Mouse (Mus musculus) T-helper 2 cell (primary cell): Measurements from ENCODE around the gene Lasp1.

Experiments
- in situ Hi-C: fragments of 300-600 bp; cut with MboI, MseI; formaldehyde crosslinking; loops from one replicate; pipeline ENCODE4 v1.15.1; 2025; ENCODE audit warnings: high pct_unique_total_duplicates

Lasp1 gene

DNA sequence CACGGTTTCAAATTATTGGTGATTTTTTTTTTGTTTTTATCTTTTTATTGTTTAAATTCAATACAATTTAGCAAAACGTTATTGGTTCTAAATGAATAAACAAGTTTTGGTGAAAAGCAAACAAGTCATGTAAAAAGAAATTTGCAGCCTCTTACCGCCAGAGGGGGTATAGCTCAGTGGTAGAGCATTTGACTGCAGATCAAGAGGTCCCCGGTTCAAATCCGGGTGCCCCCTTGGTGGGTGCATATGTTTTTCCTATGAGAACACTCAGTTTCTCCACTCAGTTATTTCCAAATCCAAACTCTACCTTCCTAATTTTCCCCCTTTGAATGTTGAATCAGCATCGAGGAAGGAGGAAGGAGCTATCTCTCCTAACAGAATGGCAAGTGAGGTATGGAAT, 1.9 kb upstream of the Lasp1 start:
- in situ Hi-C loops, result loop anchor here (5.0 kb wide), 1 partner anchor 195 kb away; no protein-coding TSS in a partner anchor

GRCm38 (mm10) chr11:97797369-97798082, 1.3 kb upstream of the Lasp1 start:
- in situ Hi-C loops, result loop anchor here (5.0 kb wide), 1 partner anchor 195 kb away; no protein-coding TSS in a partner anchor

GRCm38 (mm10) chr11:97798083-97798435, 741 bp upstream of the Lasp1 start:
- in situ Hi-C loops, result loop anchor here (5.0 kb wide), 1 partner anchor 194 kb away; no protein-coding TSS in a partner anchor

- in situ Hi-C loops, result loop anchor here (5.0 kb wide), 1 partner anchor 193 kb away; no protein-coding TSS in a partner anchor
These were observed 570 bp downstream of the Lasp1 start for GRCm38 (mm10) chr11:97799146-97799993.

DNA sequence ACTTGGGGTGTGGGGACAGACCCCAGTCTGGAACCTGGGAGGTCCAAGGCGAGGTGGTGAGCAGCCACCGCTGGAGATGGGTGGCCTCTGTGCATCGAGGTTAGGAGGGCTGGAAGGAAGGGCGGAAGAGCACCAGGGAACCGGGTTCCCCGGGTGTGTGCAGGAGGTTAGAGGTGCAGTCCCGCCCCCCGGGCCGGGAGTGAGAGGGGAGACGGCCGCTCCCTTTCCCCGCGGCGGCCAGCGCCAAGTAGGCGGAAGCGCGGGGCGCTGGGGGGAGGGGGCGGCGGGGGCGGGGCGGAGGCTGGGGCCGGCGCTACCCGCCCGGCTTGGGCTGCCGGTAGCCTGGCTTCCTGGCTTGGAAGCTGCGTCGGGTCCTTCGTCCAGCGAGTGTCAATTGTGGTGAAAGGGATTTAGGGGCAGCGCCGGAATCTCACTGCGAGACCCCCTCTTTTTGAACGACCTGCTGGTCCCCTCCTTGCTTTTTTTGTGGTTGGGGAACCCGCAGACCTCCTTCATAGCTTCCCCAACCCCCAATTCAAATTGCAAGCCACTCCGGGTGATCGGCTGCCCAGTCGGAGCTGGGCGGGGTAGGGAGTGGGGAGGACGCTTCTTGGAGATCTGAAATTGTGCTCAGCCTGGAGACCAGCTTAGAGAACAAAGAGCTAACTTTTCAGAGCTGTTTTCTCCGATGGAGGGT, 1.3 kb downstream of the Lasp1 start:
- in situ Hi-C loops, result loop anchor here (5.0 kb wide), 1 partner anchor 192 kb away; no protein-coding TSS in a partner anchor

DNA sequence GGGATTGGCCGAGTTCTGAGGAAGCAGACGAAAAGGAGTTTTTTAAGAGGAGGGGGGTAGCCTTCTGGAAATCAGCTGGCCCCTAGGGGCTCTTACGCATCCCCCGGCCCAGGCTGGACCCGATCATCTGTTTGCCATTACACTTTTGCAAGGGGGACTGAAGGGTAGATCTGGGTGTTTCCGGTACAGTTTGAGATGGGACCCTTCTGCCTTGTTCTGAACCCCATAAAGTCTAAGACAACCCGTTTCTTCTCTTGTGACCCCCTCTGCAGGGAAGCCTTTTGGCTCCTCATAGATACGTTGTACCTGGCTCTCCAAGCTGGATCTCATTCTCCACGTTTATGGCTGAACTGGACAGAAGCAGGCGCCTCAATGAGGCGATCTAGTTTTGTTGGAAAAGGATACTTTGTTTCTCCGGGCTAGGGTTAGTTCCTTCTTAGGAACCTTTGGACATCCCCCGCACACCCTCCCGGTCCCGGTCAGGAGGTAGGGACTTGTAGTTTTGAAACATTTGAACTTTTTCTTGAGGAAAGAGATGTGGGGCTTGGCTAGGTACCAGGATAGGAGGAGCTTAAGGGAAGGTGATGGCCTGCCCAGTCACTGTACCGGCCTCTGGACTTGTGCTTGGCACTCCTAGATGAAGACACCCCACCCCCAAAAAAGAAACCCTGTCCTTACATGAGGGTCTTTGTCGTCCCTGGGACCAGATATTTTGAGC, 2.0 kb downstream of the Lasp1 start:
- in situ Hi-C loops, result no loop called here

DNA sequence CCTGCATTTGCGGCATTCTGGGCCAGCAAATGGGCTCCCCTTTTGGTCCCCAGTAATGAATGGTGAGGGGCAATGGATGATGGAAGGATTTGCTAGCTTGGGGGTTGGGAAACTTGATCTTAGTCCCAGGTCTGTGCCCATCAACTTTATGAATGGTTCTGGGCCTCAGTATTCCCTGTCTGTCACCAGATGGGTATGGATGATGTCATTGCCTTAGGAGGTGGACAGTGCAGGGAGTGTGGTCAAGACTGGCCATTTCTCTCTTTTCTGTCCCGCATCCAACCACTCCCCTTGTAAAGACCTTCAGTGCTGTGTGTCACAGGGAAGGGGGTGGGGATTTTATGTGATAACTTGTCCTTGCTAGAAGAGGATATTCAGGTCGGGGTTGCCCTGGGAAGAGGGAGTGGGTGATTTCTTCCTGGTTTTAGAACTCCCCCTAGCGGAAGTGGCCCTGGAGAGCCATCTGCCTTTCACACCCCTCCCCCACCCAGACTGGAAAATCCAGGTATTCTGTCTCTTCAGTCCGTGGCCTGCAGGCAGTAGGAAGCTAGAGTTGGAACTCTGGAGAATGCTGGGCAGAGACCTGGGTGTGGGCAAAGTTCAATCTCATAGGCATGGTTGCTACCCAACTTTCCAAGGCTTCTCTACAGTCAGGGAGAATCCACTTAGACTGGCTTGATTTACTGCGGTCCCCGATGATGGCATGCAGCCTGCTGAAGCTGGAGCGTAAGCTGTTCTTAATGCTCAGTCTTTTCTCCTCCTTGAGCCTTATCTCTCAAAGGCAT, 2.8 kb downstream of the Lasp1 start:
- in situ Hi-C loops, result no loop called here

GRCm38 (mm10) chr11:97802194-97802470, 3.3 kb downstream of the Lasp1 start:
- in situ Hi-C loops, result no loop called here

DNA sequence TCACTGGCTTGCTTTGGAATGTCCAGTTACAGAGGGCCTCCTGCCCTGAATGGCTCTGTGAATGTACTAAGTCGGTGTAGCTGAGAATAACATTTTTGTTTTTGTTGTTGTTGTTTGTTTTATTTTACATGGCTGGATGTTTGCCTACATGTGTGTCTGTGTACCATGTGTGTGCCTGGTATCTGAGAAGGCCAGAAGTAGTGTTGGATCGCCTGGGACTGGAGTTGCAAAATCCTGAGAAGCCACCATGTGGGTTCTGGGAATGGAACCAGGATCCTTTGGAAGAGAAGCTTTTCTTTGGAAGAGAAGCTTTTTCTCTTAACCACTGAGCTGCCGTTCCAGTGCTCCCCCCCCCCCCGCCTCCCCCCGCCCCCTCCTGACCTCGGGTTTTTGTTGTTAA, 3.7 kb downstream of the Lasp1 start:
- in situ Hi-C loops, result no loop called here

DNA sequence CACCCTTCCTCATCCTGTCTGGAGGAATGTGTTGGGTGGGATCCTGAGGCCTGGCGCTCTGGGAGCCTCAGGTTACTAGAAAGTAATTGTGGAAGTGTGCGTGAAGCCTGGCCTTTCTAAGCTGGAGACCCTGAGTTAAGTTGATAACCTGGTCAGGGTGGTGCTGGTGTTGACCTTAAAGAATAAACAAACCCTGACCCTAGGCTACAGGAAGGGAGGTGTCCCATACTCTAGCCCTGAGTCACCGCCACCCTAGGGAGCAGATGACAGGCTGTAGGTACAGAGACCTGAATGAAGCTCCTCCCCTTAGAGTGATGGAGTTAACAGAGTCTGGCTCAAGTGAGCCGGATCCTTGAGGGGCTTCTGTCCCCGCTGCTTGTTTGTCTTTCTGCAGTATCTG, 5.0 kb downstream of the Lasp1 start:
- in situ Hi-C loops, result no loop called here

- in situ Hi-C loops, result no loop called here
These were observed 6.3 kb downstream of the Lasp1 start for GRCm38 (mm10) chr11:97804841-97805661.

DNA sequence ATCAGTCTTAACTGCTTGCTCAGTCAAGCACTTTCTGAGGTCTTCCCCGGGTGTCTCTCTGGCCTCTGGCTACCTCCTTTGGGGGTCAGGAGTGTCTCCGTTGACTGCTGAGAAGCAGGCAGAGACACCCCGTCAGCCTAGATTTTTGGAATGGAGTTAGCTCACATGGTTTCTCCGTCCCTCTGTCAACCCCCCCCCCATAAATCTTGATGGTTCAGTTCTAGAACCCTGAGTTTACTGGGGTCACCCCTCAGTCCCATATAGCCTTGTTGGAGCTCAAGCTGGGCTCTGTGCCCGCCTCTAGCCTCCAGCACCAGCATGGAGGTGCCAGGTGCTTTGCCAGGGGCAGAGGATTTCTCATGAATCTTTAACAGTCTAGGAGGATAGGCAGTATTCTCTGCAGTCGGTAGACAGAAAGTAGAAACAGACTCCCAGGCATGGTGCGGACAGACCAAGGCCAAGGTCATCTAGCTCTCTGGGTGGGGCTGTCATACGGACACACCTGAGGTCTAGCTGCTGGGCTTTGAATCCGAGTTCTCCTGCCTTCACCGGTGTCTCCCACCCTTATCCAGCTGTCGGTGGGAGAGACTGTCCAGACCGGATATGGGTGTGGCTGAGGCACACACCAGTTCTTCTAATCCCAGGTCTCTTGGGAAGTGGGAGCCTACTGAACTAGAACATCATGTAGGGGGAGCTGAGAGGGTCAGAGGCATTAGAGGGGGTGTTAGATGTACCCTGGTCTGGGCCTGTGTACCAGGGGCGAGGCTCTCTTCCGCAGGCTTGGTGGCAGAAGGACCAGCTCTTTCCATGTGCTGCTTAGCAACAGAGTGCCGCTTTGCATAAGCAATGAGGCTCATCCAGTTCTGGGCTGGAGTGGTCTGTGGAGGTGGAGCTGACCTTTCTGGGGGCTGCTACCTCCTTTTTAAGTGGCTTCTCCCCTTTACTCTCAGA, 7.1 kb downstream of the Lasp1 start:
- in situ Hi-C loops, result no loop called here

GRCm38 (mm10) chr11:97806613-97806964, 7.8 kb downstream of the Lasp1 start:
- in situ Hi-C loops, result no loop called here

DNA sequence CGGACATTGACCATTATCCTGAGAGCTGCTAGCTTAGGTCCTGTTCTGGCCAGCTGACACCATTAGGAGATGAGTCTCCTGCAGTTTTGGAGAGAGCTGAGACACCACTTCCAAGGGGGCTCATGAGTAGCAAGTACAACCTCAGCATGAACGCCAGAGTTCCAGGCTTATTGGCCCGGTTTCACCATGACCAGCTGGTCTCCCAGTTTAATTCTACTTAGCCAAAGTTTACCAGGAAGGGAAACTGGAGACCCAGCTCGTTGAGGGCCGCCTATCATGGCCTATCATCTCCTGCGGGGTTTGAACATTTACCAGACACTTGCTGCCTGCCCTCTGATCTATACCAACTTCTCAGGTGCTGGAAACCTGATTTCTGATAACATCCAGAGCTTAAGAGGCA, 8.8 kb downstream of the Lasp1 start:
- in situ Hi-C loops, result no loop called here

DNA sequence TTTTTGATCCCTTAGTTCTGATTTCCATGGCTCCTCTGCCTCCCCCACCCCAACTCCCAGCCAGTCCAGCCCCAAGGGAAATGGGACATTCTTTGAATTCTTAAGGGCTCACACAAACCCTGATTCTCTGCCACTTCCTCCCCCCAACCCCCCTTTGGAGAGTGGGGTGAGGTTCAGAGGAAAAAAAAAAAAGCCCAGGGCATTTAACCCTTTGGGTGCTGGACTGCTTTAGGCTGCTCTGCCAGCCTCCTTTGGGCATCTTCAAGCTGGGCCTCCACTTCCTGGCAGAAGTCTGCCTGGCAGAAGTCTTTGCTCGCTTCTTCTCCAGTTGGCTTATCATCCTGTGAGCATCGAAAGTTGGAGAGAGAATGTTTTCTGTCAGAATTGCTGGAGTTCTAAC, 9.3 kb downstream of the Lasp1 start:
- in situ Hi-C loops, result no loop called here

DNA sequence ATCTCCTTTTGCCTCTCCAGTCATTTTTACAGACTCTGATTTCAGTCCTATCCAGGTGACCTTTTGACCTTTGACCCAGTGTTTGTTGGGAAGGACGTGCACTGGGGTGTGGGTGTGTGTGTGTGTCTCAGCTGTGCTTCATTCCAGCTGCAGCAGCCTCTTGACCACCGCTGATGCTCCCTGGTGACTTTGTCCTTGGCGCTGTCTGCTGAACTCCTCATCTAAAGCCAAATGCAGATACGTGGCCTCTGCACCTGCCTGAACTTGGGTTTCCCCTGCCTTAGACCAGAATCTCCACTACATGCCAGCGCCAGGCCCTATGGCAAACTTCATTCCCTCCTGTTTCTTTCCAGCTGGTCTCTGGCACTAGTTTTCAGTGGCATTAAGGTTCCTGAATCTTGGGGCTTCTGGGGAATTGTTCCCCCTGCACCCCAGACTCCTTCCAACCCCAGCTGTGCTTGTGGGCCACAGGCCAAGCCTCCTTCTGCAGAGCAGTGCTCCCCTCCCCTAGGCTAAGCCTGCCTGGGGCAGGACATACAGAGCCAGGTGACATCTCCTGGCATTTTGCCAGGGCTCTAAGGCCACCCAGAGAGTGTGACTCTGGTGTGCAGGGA, 9.9 kb downstream of the Lasp1 start:
- in situ Hi-C loops, result no loop called here

DNA sequence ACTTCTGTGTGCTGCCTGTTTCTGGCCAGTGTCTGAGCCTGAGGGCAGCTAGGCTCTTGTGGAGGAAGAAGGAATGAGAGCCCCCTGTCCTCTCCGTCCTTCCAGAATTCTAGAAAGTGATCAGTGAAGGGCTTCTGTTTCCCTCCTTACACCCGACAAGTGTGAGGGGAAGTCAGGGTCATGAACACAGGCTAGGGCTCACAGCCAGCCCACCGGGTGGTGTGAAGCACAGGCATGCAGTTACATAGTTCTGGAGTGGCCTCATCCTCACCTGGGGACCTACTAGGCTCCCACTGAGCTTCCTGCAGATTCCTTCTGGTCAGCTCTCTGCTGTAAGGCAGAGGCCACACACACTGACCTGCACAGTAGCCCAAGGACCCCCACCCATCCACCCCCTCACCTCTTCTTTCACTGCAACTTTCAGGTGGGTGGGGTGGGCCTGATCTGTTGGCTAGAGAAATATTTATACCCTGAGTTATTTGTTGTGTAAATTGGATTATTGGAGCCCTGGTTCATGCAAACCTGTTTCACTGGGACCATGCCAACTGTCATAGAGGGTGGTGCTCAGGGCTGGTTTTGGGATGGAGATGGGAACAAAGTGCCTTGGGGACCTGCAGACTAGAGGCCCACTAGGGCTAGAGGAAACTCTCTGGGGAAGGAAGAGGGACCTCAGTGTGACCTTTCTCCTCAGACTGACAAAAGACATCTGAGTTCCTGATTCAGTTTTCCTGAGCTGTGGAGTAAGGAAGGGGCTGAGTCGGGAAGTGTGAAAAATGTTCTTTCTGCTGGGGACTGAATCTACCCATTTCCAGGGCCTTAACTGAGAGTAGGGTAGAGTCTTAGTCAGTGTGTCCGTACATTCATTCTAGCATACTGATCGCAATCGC, 10.7 kb downstream of the Lasp1 start:
- in situ Hi-C loops, result no loop called here

- in situ Hi-C loops, result no loop called here
These were observed 11.6 kb downstream of the Lasp1 start for GRCm38 (mm10) chr11:97810356-97810755.
